Mouse (Mus musculus): ENCODE measurements at regions not wholly inside any gene's neighbourhood (a gene's known extent, or its start where the extent isn't known, plus 50 kb on each side); places are given as distances from the start of the nearest gene placed in this dataset.

DNA sequence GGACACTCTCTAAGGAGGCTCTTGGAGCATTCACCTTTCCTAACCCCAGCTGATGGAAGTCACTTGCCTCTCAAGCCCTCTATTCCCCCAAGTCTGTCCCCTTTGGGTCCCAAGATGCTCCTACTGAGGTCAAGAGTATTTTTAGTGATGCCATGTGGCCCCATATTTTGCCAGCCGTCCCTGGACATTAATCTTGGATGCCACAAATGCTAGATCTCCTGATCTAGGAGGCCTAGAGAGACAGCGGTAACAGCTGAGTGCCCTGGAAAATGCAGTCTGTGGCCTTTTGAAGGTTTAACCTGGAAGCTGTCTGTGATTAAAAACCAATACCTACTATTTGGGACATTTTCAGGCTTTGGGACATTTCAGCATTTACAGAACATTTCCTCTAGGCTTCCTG, 188.9 kb upstream of the Bcl6 start:
- no peak for DNase-seq

GRCm38 (mm10) chr16:24177131-24177530, 188.5 kb upstream of the Bcl6 start:
- DNase-seq: no peak

- DNase-seq: no peak
These were observed 187.4 kb upstream of the Bcl6 start for GRCm38 (mm10) chr16:24176057-24176456.

DNA sequence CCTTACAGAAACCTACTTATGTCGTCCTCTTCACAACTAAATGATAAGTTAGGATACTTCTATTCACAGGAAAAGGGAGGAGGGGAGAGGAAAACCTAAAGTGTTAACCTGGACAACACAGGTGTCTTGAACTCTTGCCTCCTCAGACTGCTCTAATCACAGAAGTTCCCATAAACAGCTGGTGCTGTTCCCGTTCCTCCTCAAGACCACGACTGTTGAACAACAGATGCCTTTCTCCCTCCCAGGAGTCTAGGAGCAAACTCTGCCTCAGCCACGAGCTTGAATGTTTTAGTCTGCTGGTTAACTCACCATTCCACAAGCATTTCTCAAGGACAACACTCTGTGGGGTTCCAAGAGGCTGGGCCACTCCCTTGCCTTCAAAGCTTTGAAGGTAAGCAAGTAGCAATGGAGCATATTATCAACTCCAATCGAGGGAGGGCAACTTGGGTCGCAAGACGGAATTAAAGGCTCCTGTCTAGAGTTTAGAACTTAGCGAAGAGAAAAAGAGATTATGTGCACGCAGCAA, 186.6 kb upstream of the Bcl6 start:
- no peak for DNase-seq

DNA sequence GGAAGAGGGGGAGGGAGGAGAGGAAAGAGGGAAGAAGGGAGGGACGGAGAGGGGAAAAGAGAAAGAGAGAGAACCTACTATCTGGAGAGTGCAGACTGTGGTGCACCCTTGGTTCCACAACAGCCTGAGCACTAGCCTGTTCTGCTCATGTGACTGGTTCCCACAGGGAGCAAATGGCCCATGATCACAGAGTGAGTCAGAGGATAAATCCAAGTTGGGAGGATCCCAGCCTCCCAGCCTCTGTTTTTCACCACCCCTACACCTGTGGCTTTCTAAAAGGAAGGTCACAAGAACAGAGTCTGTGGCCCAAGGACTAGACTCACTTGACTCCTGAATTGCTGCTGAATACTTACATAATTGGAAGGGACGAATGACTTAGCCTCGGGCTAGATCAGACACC, 185.9 kb upstream of the Bcl6 start:
- DNase-seq: no peak

GRCm38 (mm10) chr16:24173783-24174518, 185.3 kb upstream of the Bcl6 start:
- DNase-seq: no peak

DNA sequence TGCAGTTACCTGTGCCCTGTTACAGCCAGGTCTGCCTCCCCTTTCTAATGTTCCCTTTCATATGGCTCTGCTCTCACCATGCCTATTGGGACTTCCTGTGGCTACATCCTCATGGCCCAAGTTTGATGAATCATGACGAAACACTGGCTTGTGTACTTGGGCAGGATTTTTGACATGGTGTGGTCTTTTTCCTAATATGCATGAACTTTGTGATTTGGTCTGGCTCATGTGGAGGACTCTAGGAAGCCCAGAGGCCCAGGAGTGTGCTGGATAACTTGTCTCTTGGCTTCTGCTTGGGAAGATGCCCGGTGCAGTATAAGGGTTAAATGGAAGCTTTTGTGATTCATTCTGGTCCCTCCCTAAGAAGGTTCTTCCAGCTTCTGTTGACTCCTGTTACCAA, 184.0 kb upstream of the Bcl6 start:
- DNase-seq: no peak

GRCm38 (mm10) chr16:24172065-24172464, 183.4 kb upstream of the Bcl6 start:
- DNase-seq: no peak

- no peak for DNase-seq
These were observed 182.5 kb upstream of the Bcl6 start for GRCm38 (mm10) chr16:24171161-24171560.

DNA sequence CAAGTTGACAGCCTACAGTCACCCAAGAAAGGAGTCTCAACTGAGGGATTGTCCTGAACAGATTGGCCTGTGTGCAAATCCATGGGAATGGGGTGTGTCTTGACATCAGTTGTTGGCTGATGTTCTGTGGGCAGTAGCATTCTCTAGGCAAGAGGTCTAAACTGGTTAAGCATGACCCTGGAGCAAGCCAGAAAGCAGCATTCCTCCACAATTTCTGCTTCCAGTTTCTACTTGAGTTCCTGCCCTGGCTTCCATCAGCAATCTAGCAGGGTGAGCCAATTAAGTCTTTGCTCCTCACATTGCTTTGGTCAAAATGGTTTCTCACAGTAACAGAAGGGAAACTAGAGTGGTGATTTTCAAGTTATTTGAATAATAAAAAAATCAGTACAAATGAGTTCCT, 177.8 kb upstream of the Bcl6 start:
- no peak for DNase-seq

GRCm38 (mm10) chr16:24165461-24166081, 176.9 kb upstream of the Bcl6 start:
- peak; percentile 12 for DNase-seq

DNA sequence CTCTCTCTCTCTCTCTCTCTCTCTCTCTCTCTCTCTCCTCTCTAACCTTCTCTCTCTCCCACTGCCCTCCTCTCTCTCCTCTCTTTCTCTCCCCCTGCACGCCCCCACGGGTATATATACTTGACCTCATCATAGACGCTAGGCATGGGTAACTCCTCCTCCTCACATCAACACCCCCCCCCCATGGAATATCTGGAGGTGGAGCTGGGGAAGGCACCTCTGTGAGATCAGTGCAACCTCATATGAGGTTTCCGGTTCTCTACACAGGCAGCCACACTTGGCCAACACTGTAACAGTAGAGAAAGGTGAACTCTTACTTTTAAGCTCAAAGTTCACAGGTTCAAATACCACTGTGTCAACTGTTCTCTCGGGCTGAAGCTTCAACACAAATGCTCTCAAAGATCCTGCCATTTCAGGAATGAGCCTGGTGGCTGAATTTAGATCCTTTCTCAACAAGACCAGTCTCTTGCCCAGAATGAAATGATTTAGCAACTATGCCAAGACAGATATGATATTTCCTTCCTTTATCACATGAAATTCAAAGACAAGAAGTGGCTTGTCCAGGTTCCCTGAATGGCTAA, 172.1 kb upstream of the Bcl6 start:
- DNase-seq: no peak

- DNase-seq: no peak
These were observed 170.7 kb upstream of the Bcl6 start for GRCm38 (mm10) chr16:24159336-24159735.

DNA sequence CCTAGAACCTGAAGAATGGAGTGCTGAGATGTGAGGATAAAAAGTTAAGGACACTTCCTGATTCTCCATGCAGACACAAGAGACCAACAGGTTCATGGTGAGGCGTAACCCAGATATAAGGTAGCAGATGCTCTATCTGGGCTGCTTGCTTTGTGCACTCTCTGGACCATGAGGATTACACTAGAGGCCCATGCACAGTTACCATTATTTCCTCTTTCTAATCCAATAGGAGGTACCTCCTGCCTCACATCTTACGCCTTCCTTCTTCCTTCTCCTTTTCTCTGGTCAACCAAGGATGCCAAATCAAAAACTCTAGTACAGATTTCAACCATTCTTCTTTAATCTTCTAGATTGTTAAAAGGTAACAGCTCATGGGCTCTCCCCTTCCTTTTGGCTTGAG, 169.1 kb upstream of the Bcl6 start:
- no peak for DNase-seq

- no peak for DNase-seq
These were observed 168.2 kb upstream of the Bcl6 start for GRCm38 (mm10) chr16:24156729-24157430.

GRCm38 (mm10) chr16:24154816-24155357, 166.2 kb upstream of the Bcl6 start:
- no peak for DNase-seq

DNA sequence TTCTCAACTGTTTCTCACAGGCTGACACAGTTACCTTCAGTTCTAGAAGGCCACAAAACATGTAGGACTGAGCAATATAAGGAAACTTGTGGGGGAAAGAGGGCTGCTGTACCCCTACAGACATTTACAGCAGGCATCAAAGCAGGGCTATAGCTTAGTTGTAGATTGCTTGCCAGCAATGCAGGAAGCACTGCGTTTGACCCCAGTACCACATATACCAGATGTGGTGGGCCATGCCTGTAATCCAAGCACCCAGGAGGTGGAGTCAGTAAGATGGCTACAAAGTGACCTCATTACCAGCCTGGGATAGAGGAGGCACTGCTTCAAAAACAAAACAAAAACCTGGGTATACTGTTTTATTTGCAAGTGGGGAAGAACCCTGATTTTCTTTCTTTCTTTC, 165.3 kb upstream of the Bcl6 start:
- no peak for DNase-seq

DNA sequence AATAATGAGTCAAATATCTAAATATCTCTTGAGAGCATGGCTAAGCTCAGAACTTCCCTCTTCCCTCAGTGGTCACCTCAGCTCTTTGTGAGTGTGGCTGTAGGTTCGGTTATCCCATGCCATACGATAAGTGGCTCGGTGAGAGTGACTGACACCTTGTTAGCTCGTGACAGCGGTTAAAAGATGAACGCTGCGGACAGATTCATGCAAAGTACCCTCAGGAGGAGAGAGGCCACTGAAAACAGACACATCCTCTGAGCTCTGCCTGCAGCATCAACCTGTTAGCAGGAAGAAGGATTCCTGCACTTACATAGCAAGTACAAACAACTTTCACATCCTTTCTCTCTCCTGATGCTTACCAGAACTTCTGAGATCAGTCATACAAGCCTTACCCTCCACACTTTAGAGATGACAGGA, 163.2 kb upstream of the Bcl6 start:
- DNase-seq: no peak

DNA sequence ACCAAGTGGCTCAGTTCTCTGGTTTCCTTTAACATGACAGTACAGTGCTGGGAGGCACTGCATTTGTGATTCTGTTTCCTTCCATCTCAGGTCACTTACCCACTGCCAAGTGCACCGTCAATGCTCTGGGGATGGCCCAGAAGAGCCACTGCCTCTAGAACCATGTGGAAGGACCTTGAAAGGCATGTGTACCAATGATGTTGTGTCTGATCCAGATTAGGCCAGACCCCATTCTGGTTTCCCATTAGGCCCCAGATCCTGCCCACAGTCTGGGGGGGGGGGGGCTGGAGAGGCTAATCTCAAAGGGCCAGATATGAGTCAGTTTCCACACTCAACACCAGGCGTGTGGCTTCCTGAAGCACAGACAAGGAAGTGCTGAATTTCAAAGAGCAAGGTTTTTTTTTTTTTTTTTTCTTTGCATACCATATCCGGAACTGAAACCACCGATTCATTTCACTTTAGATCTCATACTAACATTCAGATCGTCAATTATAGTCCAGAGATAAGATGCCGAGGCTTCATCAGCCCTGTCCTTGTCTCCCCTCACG, 162.6 kb upstream of the Bcl6 start:
- no peak for DNase-seq

GRCm38 (mm10) chr16:24150512-24150911, 161.9 kb upstream of the Bcl6 start:
- DNase-seq: no peak

- DNase-seq: no peak
These were observed 160.8 kb upstream of the Bcl6 start for GRCm38 (mm10) chr16:24149441-24149840.

GRCm38 (mm10) chr16:24143894-24144293, 155.2 kb upstream of the Bcl6 start:
- no peak for DNase-seq

Data from kidney, postnatal 10 days (tissue).